Mouse (Mus musculus) heart, postnatal 4 days (tissue): ENCODE data around the gene Zbtb49. TPM values are rescaled to one million over a fixed set of nuclear protein-coding genes. Genes with fewer than 3 reads are reported as not detected.

Source experiments
- DNase-seq: peaks from one replicate; pipeline ENCODE4 v3.0.0; 2021
- total RNA-seq, 2 experiments: library from RNA; stranded (reverse); gene quantifications; 2 replicates each; pipeline ENCODE4 v1.2.3; 2021

Gene Zbtb49
- total RNA-seq, 2 experiments from 2014 or later: 8.0 to 8.2 TPM

GRCm38 (mm10) chr5:38194946-38195345 lies 25.3 kb downstream of the Zbtb49 start:
- no peak for DNase-seq

- DNase-seq: no peak
Measured at GRCm38 (mm10) chr5:38190907-38191306, 29.4 kb downstream of the Zbtb49 start.

- no peak for DNase-seq
Measured at GRCm38 (mm10) chr5:38187006-38187405, 33.3 kb downstream of the Zbtb49 start.

GRCm38 (mm10) chr5:38184688-38185285 lies 35.5 kb downstream of the Zbtb49 start:
- no peak for DNase-seq

- no peak for DNase-seq
Measured at GRCm38 (mm10) chr5:38174256-38174912, 45.9 kb downstream of the Zbtb49 start.

- no peak for DNase-seq
Measured at GRCm38 (mm10) chr5:38173766-38174165, 46.5 kb downstream of the Zbtb49 start.

GRCm38 (mm10) chr5:38168497-38168896 lies 51.8 kb downstream of the Zbtb49 start:
- no peak for DNase-seq

- no peak for DNase-seq
Measured at GRCm38 (mm10) chr5:38159634-38160413, 60.4 kb downstream of the Zbtb49 start, which contains the start of gene Nsg1. Gene Nsg1, minus strand, starts transcription at chr5:38159907.

GRCm38 (mm10) chr5:38158947-38159633 lies 61.2 kb downstream of the Zbtb49 start:
- DNase-seq: peak; percentile 57

GRCm38 (mm10) chr5:38158501-38158946 lies 61.7 kb downstream of the Zbtb49 start:
- no peak for DNase-seq

- no peak for DNase-seq
Measured at GRCm38 (mm10) chr5:38157481-38158020, 62.7 kb downstream of the Zbtb49 start.

- no peak for DNase-seq
Measured at GRCm38 (mm10) chr5:38153636-38154035, 66.6 kb downstream of the Zbtb49 start.

- DNase-seq: no peak
Measured at GRCm38 (mm10) chr5:38152201-38153108, 67.8 kb downstream of the Zbtb49 start.

- no peak for DNase-seq
Measured at GRCm38 (mm10) chr5:38151264-38151663, 69.0 kb downstream of the Zbtb49 start.

GRCm38 (mm10) chr5:38146524-38146923 lies 73.7 kb downstream of the Zbtb49 start:
- DNase-seq: peak; percentile 31

- no peak for DNase-seq
Measured at GRCm38 (mm10) chr5:38140893-38141292, 79.4 kb downstream of the Zbtb49 start.

Other genes with a start within 250 kb of the Zbtb49 start
- gene Stx18, start 181.7 kb downstream of the Zbtb49 start, total RNA-seq: 10 to 100 TPM; 20.1 to 22.1 TPM
- gene Nsg1, start 60.5 kb downstream of the Zbtb49 start, total RNA-seq: 10 to 100 TPM; 21.1 to 22.4 TPM
- 10 to 100 TPM; 18.5 to 20.0 TPM for gene Lyar, start within 50 bp of the Zbtb49 start, total RNA-seq
- gene Tmem128, start 39.7 kb upstream of the Zbtb49 start, total RNA-seq: 10 to 100 TPM; 23.8 to 26.3 TPM
- under 1 TPM; 0.36 TPM for gene Otop1, start 55.5 kb upstream of the Zbtb49 start, total RNA-seq
- gene Drd5, start 98.9 kb upstream of the Zbtb49 start, total RNA-seq: not detected